Mouse (Mus musculus): ENCODE results near the gene Ip6k3. TPM values are rescaled to one million over a fixed set of nuclear protein-coding genes. Genes with fewer than 3 reads are reported as not detected.

Ip6k3 gene
- total and polyA plus RNA-seq, 3 experiments: 0.05 TPM; not detected in 2

DNA sequence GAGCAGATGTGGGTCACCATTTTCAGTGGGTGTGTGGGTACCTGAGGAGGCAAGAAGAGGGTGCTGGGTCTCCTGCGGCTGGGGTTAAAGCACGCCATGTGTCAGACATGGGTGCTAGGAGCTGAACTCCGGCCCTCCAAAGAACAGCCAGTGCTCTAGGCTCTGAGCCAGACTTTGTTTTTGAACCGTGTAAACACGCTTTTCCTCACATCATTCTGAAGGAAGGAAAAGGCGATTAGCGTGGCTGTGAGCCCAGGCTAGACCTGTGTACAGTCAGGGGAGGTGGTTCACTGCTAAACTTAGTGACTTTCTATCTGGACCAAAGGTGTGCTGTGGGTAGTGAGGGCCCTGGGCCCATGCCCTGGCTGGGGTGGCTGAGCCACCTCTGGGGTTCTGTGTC, 57.5 kb downstream of the Ip6k3 start:
- no peak for TF ChIP-seq CTCF (IDR thresholded peaks at IDR 0.05; ENCODE audit: low read depth, low read length)
- TF ChIP-seq POLR2AphosphoS5 (IDR thresholded peaks at IDR 0.05; ENCODE audit: insufficient replicate concordance, low read depth, low read length): no peak
- no peak for TF ChIP-seq GATA2 (IDR thresholded peaks at IDR 0.05; ENCODE audit: borderline replicate concordance, low read depth, low read length)
- TF ChIP-seq GATA1 (IDR thresholded peaks at IDR 0.05; ENCODE audit: borderline replicate concordance, low read length): no peak
- TF ChIP-seq TAL1 (conservative IDR thresholded peaks at IDR 0.05; ENCODE audit: low read depth, low read length): no peak
- Histone ChIP-seq H3K4me3 (ENCODE audit: low read depth, low read length) (no peak overlapping the region), H3K27me3 (ENCODE audit: insufficient read depth, low read length) (peaks cover 12% of the 10 kb centered on the region; the same call in 1 of the 2 replicates), H3K4me1 (ENCODE audit: insufficient read depth, low read depth, low read length) (peaks cover 4% of the 10 kb centered on the region; the same call in 1 of the 2 replicates), H3K36me3 (replicated peaks) (peaks cover 75% of the 10 kb centered on the region), H3K9me3 (replicated peaks) (peaks cover 3% of the 10 kb centered on the region; the same call in 1 of the 2 replicates)
- no peak for ATAC-seq (ENCODE audit: extremely low read depth, insufficient number of reproducible peaks, low FRiP score, poor library complexity, severe bottlenecking)
- DNase-seq (ENCODE audit: low spot score): no peak

DNA sequence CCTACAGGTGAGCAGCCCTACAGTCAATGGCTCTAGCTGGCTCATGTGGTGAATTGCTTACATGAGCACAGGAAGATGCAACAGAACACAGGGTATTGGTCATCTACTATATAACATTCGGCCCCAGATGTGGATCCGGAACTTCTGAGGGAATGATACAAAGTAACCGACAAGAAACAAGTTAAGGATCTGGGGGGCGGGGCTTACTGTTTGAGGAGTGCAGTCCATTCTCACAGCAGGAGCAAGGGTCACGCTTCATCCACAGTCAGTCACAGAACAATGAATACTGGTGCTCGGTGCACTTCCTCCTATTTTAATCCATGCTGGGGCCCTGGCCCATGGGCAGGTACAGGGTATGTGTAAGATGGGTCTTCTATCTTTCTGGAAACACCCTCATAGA, 59.7 kb downstream of the Ip6k3 start:
- Histone ChIP-seq H3K4me3 (ENCODE audit: low read depth, low read length) (no peak overlapping the region), H3K27me3 (ENCODE audit: insufficient read depth, low read length) (peaks cover 8% of the 10 kb centered on the region; the same call in 1 of the 2 replicates), H3K36me3 (replicated peaks) (peaks cover 70% of the 10 kb centered on the region), H3K4me1 (ENCODE audit: insufficient read depth, low read depth, low read length) (peaks cover 4% of the 10 kb centered on the region; the same call in 1 of the 2 replicates), H3K9me3 (replicated peaks) (no peaks in the 10 kb centered on the region; the same call in 1 of the 2 replicates)
- DNase-seq (ENCODE audit: low spot score) (no peak), ATAC-seq (ENCODE audit: extremely low read depth, insufficient number of reproducible peaks, low FRiP score, poor library complexity, severe bottlenecking) (no peak)
- no peak for TF ChIP-seq POLR2AphosphoS5 (IDR thresholded peaks at IDR 0.05; ENCODE audit: insufficient replicate concordance, low read depth, low read length)
- no peak for TF ChIP-seq TAL1 (conservative IDR thresholded peaks at IDR 0.05; ENCODE audit: low read depth, low read length)
- TF ChIP-seq GATA2 (IDR thresholded peaks at IDR 0.05; ENCODE audit: borderline replicate concordance, low read depth, low read length): no peak
- TF ChIP-seq CTCF (IDR thresholded peaks at IDR 0.05; ENCODE audit: low read depth, low read length): no peak
- TF ChIP-seq GATA1 (IDR thresholded peaks at IDR 0.05; ENCODE audit: borderline replicate concordance, low read length): no peak

DNA sequence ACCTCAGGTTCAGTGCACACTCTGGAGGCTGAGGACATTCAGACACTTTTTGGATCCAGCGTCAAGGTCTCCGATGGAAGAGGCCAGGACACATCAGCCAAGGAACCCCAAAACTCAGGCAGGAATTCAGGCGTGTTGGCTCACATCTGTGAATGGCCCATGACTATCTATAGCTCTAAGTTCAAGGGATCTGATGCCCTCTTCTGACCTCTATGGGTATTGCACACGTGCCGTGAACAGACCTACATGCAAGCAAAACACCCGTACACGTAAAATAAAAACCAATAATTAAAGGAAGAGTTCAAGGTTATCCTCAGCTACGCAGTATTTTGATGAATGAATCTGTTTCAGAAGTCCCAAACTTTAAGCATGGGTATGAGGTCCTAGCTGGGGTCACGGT, 60.9 kb downstream of the Ip6k3 start:
- H3K4me1 ChIP-seq (ENCODE audit: insufficient read depth, low read depth, low read length): peaks cover 9% of the 10 kb centered on the region; the same call in 1 of the 2 replicates
- H3K9me3 ChIP-seq (replicated peaks): no peaks in the 10 kb centered on the region; the same call in 1 of the 2 replicates
- H3K4me3 ChIP-seq (ENCODE audit: low read depth, low read length): no peak overlapping the region
- ATAC-seq (ENCODE audit: extremely low read depth, insufficient number of reproducible peaks, low FRiP score, poor library complexity, severe bottlenecking) (no peak), DNase-seq (ENCODE audit: low spot score) (no peak)
- H3K36me3 ChIP-seq (replicated peaks): peaks cover 70% of the 10 kb centered on the region
- TF ChIP-seq GATA2 (IDR thresholded peaks at IDR 0.05; ENCODE audit: borderline replicate concordance, low read depth, low read length): no peak
- 0 out of 2 replicates have a peak, but pooled peaks have one; percentile 14 for TF ChIP-seq CTCF (IDR thresholded peaks at IDR 0.05; ENCODE audit: low read depth, low read length)
- H3K27me3 ChIP-seq (ENCODE audit: insufficient read depth, low read length): peaks cover 12% of the 10 kb centered on the region; the same call in 1 of the 2 replicates

DNA sequence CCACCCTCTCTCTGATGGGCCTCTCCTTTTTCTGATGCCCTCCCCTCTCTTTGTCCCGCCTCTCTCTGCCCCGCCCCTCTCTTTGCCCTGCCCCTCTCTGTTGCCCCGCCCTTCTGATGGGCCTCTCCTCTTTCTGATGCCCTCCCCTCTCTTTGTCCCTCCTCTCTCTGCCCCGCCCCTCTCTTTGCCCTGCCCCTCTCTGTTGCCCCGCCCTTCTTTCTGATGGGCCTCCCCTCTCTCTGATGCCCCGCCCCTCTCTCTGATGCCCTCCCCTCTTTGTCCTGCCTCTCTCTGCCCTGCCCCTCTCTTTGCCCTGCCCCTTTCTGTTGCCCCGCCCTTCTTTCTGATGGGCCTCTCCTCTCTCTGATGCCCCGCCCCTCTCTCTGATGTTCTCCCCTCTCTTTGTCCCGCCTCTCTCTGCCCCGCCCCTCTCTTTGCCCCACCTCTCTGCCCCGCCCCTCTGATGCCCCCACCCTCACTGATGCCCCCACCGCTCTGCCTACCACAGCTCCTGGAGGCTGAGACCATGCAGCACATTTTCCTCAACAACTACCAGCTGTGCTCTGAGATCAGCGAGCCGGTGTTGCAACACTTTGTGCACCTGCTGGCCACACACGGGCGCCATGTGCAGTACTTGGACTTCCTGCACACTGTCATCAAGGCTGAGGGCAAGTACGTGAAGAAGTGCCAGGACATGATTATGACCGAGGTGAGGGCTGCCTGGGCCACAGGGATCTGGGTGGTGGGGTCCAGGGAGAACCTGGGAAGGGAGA, 61.7 kb downstream of the Ip6k3 start:
- peaks cover 20% of the 10 kb centered on the region; the same call in 1 of the 2 replicates for H3K27me3 ChIP-seq (ENCODE audit: insufficient read depth, low read length)
- no peak for TF ChIP-seq CTCF (IDR thresholded peaks at IDR 0.05; ENCODE audit: low read depth, low read length)
- TF ChIP-seq GATA1 (IDR thresholded peaks at IDR 0.05; ENCODE audit: borderline replicate concordance, low read length): no peak
- no peak for TF ChIP-seq TAL1 (conservative IDR thresholded peaks at IDR 0.05; ENCODE audit: low read depth, low read length)
- no peak for TF ChIP-seq POLR2AphosphoS5 (IDR thresholded peaks at IDR 0.05; ENCODE audit: insufficient replicate concordance, low read depth, low read length)
- TF ChIP-seq GATA2 (IDR thresholded peaks at IDR 0.05; ENCODE audit: borderline replicate concordance, low read depth, low read length): no peak
- no peak for ATAC-seq (ENCODE audit: extremely low read depth, insufficient number of reproducible peaks, low FRiP score, poor library complexity, severe bottlenecking)
- DNase-seq (ENCODE audit: low spot score): no peak
- H3K9me3 ChIP-seq (replicated peaks): no peaks in the 10 kb centered on the region; the same call in 1 of the 2 replicates
- peaks cover 70% of the 10 kb centered on the region for H3K36me3 ChIP-seq (replicated peaks)
- peaks cover 9% of the 10 kb centered on the region; the same call in 1 of the 2 replicates for H3K4me1 ChIP-seq (ENCODE audit: insufficient read depth, low read depth, low read length)
- H3K4me3 ChIP-seq (ENCODE audit: low read depth, low read length): no peak overlapping the region

DNA sequence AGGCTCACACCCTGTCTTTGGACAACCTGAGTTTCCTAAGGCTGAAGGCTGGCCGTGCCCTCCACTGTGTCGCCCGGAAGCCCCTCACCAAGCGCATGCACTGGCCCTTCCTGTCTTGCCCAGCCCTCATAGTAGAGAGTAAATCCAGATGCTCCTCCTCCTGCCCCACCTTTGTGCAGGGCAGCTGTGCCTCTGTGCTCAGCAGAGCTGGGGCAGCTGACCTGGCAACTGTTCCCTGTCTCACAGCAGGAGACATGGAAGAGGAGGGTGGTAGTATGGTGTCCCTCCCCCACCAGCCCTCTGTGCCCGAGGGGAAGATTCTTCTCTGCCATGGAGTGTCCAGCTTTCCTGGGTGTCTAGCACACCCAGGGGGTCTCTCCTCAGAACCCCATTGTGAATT, 65.9 kb downstream of the Ip6k3 start:
- Histone ChIP-seq H3K27me3 (ENCODE audit: insufficient read depth, low read length) (peaks cover 12% of the 10 kb centered on the region; the same call in 1 of the 2 replicates), H3K4me3 (ENCODE audit: low read depth, low read length) (no peak overlapping the region), H3K36me3 (replicated peaks) (peaks cover 67% of the 10 kb centered on the region), H3K4me1 (ENCODE audit: insufficient read depth, low read depth, low read length) (peaks cover 9% of the 10 kb centered on the region; the same call in 1 of the 2 replicates), H3K9me3 (replicated peaks) (no peaks in the 10 kb centered on the region; the same call in 1 of the 2 replicates)
- no peak for ATAC-seq (ENCODE audit: extremely low read depth, insufficient number of reproducible peaks, low FRiP score, poor library complexity, severe bottlenecking)
- no peak for DNase-seq (ENCODE audit: low spot score)
- TF ChIP-seq GATA1 (IDR thresholded peaks at IDR 0.05; ENCODE audit: borderline replicate concordance, low read length): no peak
- no peak for TF ChIP-seq POLR2AphosphoS5 (IDR thresholded peaks at IDR 0.05; ENCODE audit: insufficient replicate concordance, low read depth, low read length)
- TF ChIP-seq CTCF (IDR thresholded peaks at IDR 0.05; ENCODE audit: low read depth, low read length): no peak
- TF ChIP-seq TAL1 (conservative IDR thresholded peaks at IDR 0.05; ENCODE audit: low read depth, low read length): no peak
- no peak for TF ChIP-seq GATA2 (IDR thresholded peaks at IDR 0.05; ENCODE audit: borderline replicate concordance, low read depth, low read length)

DNA sequence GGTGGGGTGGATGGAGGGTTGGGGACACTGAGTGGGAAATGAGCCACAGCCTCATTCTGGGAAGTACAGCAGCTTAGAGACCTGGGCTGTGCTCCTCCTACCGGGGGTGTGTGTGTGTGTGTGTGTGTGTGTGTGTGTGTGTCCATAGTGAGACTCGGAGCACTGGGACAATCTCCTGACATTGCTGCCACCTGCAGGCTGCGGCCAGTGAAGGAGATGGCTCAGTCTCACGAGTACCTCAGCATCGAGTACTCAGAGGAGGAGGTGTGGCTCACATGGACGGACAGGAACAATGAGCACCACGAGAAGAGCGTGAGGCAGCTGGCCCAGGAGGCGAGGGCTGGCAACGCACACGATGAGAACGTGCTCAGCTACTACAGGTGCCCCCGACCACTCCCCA, 71.9 kb downstream of the Ip6k3 start:
- H3K4me1 ChIP-seq (ENCODE audit: insufficient read depth, low read depth, low read length): no peaks in the 10 kb centered on the region
- H3K4me3 ChIP-seq (ENCODE audit: low read depth, low read length): no peak overlapping the region
- TF ChIP-seq GATA1 (IDR thresholded peaks at IDR 0.05; ENCODE audit: borderline replicate concordance, low read length): no peak
- no peak for TF ChIP-seq CTCF (IDR thresholded peaks at IDR 0.05; ENCODE audit: low read depth, low read length)
- no peak for TF ChIP-seq POLR2AphosphoS5 (IDR thresholded peaks at IDR 0.05; ENCODE audit: insufficient replicate concordance, low read depth, low read length)
- TF ChIP-seq TAL1 (conservative IDR thresholded peaks at IDR 0.05; ENCODE audit: low read depth, low read length): no peak
- TF ChIP-seq GATA2 (IDR thresholded peaks at IDR 0.05; ENCODE audit: borderline replicate concordance, low read depth, low read length): no peak
- H3K36me3 ChIP-seq (replicated peaks): peaks cover 69% of the 10 kb centered on the region
- no peak for DNase-seq (ENCODE audit: low spot score)
- no peaks in the 10 kb centered on the region for H3K9me3 ChIP-seq (replicated peaks)
- ATAC-seq (ENCODE audit: extremely low read depth, insufficient number of reproducible peaks, low FRiP score, poor library complexity, severe bottlenecking): no peak
- peaks cover 5% of the 10 kb centered on the region; the same call in 1 of the 2 replicates for H3K27me3 ChIP-seq (ENCODE audit: insufficient read depth, low read length)

Other genes starting within 250 kb of the Ip6k3 start
- gene Phf1, start 234.7 kb downstream of the Ip6k3 start, total RNA-seq (2014; fragmentation: Nextera tagmentation): 6.5 and 8.4 TPM in 2 replicates
- gene Phf1, start 234.7 kb downstream of the Ip6k3 start, total RNA-seq (2017): 7.3 and 7.4 TPM in 2 replicates
- gene Phf1, start 234.7 kb downstream of the Ip6k3 start, polyA plus RNA-seq (2012): 21.6 and 21.7 TPM in 2 replicates
- 319 and 371 TPM in 2 replicates for gene Cuta, start 228.2 kb downstream of the Ip6k3 start, total RNA-seq (2014; fragmentation: Nextera tagmentation)
- 182 and 190 TPM in 2 replicates for gene Cuta, start 228.2 kb downstream of the Ip6k3 start, total RNA-seq (2017)
- gene Cuta, start 228.2 kb downstream of the Ip6k3 start, polyA plus RNA-seq (2012): 526 and 563 TPM in 2 replicates
- gene Syngap1, start 226.5 kb downstream of the Ip6k3 start, total RNA-seq (2014; fragmentation: Nextera tagmentation): 88.0 and 117 TPM in 2 replicates
- 7.3 and 10.2 TPM in 2 replicates for gene Syngap1, start 226.5 kb downstream of the Ip6k3 start, total RNA-seq (2017)
- gene Syngap1, start 226.5 kb downstream of the Ip6k3 start, polyA plus RNA-seq (2012): 22.3 and 24.1 TPM in 2 replicates
- gene Zbtb9, start 194.6 kb downstream of the Ip6k3 start, total RNA-seq (2014; fragmentation: Nextera tagmentation): 3.6 and 4.4 TPM in 2 replicates
- gene Zbtb9, start 194.6 kb downstream of the Ip6k3 start, total RNA-seq (2017): 25.6 and 27.5 TPM in 2 replicates
- 10.9 and 11.1 TPM in 2 replicates for gene Zbtb9, start 194.6 kb downstream of the Ip6k3 start, polyA plus RNA-seq (2012)
- gene Bak1, start 138.8 kb downstream of the Ip6k3 start, total RNA-seq (2014; fragmentation: Nextera tagmentation): 231 and 242 TPM in 2 replicates
- gene Bak1, start 138.8 kb downstream of the Ip6k3 start, total RNA-seq (2017): 57.5 and 64.5 TPM in 2 replicates
- gene Bak1, start 138.8 kb downstream of the Ip6k3 start, polyA plus RNA-seq (2012): 222 and 227 TPM in 2 replicates
- gene Itpr3, start 110.5 kb downstream of the Ip6k3 start, total RNA-seq (2014; fragmentation: Nextera tagmentation): 2.7 and 3.2 TPM in 2 replicates
- 6.9 and 7.1 TPM in 2 replicates for gene Itpr3, start 110.5 kb downstream of the Ip6k3 start, total RNA-seq (2017)
- 4.7 and 4.9 TPM in 2 replicates for gene Itpr3, start 110.5 kb downstream of the Ip6k3 start, polyA plus RNA-seq (2012)
- 28.3 and 42.6 TPM in 2 replicates for gene Uqcc2, start 33.9 kb downstream of the Ip6k3 start, total RNA-seq (2014; fragmentation: Nextera tagmentation)
- gene Uqcc2, start 33.9 kb downstream of the Ip6k3 start, total RNA-seq (2017): 113 and 123 TPM in 2 replicates
- gene Uqcc2, start 33.9 kb downstream of the Ip6k3 start, polyA plus RNA-seq (2012): 205 and 223 TPM in 2 replicates
- gene Lemd2, start 36.7 kb upstream of the Ip6k3 start, total RNA-seq (2014; fragmentation: Nextera tagmentation): 45.5 TPM in 2 replicates
- 23.9 and 29.9 TPM in 2 replicates for gene Lemd2, start 36.7 kb upstream of the Ip6k3 start, total RNA-seq (2017)
- 98.3 and 100 TPM in 2 replicates for gene Lemd2, start 36.7 kb upstream of the Ip6k3 start, polyA plus RNA-seq (2012)